Mouse (Mus musculus): ENCODE data around the gene Rp9.

GRCm38 (mm10) chr9:22452697-22453096, 16.8 kb downstream of the Rp9 start:
- TF ChIP-seq POLR2A (IDR thresholded peaks at IDR 0.05; ENCODE audit: borderline replicate concordance, extremely low read depth, insufficient read depth, insufficient read length, poor library complexity, severe bottlenecking) (no peak), CTCF (IDR thresholded peaks at IDR 0.05; ENCODE audit: borderline replicate concordance, extremely low read depth, insufficient read depth, insufficient read length) (no peak)
